Mouse (Mus musculus) hindbrain, embryonic 10.5 days (tissue): ENCODE measurements around the gene Atl2. TPM values are rescaled to one million over a fixed set of nuclear protein-coding genes. Genes with fewer than 3 reads are reported as not detected.
A peak's percentile ranks its signal among the peaks of the same experiment; 100 is the strongest.

ENCODE experiments used
- DNase-seq: peaks from one replicate; pipeline ENCODE4 v3.0.0-alpha.2; 2017; ENCODE audit warnings: low spot score
- H3K27ac ChIP-seq: fragments of 300-500 bp; sonication (generic); 2 replicates; pipeline ENCODE4 v1.5.1; 2016; ENCODE audit warnings: mild to moderate bottlenecking, moderate library complexity
- H3K27me3 ChIP-seq: fragments of 300-500 bp; sonication (generic); 2 replicates; pipeline ENCODE4 v1.6.1; 2016; ENCODE audit warnings: mild to moderate bottlenecking; ENCODE audit not compliant: poor library complexity, insufficient read depth, severe bottlenecking
- H3K36me3 ChIP-seq: fragments of 300-500 bp; sonication (generic); 2 replicates; pipeline ENCODE4 v1.6.1; 2016; ENCODE audit warnings: mild to moderate bottlenecking, moderate library complexity
- H3K4me1 ChIP-seq: fragments of 300-500 bp; sonication (generic); replicated peaks from 2 replicates; pipeline ENCODE4 v1.6.1; 2016; ENCODE audit warnings: mild to moderate bottlenecking
- H3K4me3 ChIP-seq: fragments of 300-500 bp; sonication (generic); 2 replicates; pipeline ENCODE4 v1.5.1; 2016; ENCODE audit warnings: mild to moderate bottlenecking, moderate library complexity
- H3K9me3 ChIP-seq: fragments of 300-500 bp; sonication (generic); 2 replicates; pipeline ENCODE4 v1.6.1; 2016; ENCODE audit warnings: mild to moderate bottlenecking, moderate library complexity
- WGBS: fragments of 180-500 bp; shearing (Covaris S2); methylation state at CpG from one replicate; pipeline ENCODE4 v1.1.7; 2016; 5-methylcytosine and 5-hydroxymethylcytosine counted together
- polyA plus RNA-seq: library from polyadenylated mRNA; unstranded; fragments of >200 nt; fragmentation: Nextera tagmentation; extraction: Ambion mirVana; gene quantifications from 2 replicates; pipeline ENCODE4 v1.2.1, GENCODE M21; 2016

The Atl2 gene
- polyA plus RNA-seq, 1 experiment from 2014 or later: 31.5 TPM

GRCm38 (mm10) chr17:79832284-79832683 lies 63.6 kb downstream of the Atl2 start:
- Histone ChIP-seq H3K36me3 (no peaks in the 10 kb centered on the region), H3K27ac (no peak overlapping the region), H3K4me3 (no peak overlapping the region), H3K27me3 (no peaks in the 10 kb centered on the region), H3K9me3 (no peaks in the 10 kb centered on the region), H3K4me1 (no peaks in the 10 kb centered on the region)
- WGBS: 59% methylated on average over 1 of the region's 1 CpGs
- no peak for DNase-seq

- Histone ChIP-seq H3K4me1 (no peaks in the 10 kb centered on the region), H3K27me3 (peaks cover 49% of the 10 kb centered on the region), H3K4me3 (no peak overlapping the region), H3K36me3 (no peaks in the 10 kb centered on the region), H3K27ac (no peak overlapping the region), H3K9me3 (no peaks in the 10 kb centered on the region)
- DNase-seq: no peak
- WGBS: 59% methylated on average over 6 of the region's 6 CpGs
Measured at GRCm38 (mm10) chr17:79826482-79827034, 69.4 kb downstream of the Atl2 start.

GRCm38 (mm10) chr17:79825241-79826030 lies 70.5 kb downstream of the Atl2 start:
- H3K4me1 ChIP-seq: no peaks in the 10 kb centered on the region
- WGBS: 85% methylated on average over 11 of the region's 11 CpGs
- no peak overlapping the region for H3K27ac ChIP-seq
- H3K27me3 ChIP-seq: peaks cover 60% of the 10 kb centered on the region
- H3K4me3 ChIP-seq: no peak overlapping the region
- H3K9me3 ChIP-seq: no peaks in the 10 kb centered on the region
- no peaks in the 10 kb centered on the region for H3K36me3 ChIP-seq
- DNase-seq: no peak

GRCm38 (mm10) chr17:79824406-79824805 lies 71.5 kb downstream of the Atl2 start:
- Histone ChIP-seq H3K36me3 (no peaks in the 10 kb centered on the region), H3K9me3 (no peaks in the 10 kb centered on the region), H3K27ac (no peak overlapping the region), H3K27me3 (peaks cover 70% of the 10 kb centered on the region), H3K4me1 (peaks cover 8% of the 10 kb centered on the region), H3K4me3 (no peak overlapping the region)
- 80% methylated on average over 1 of the region's 1 CpGs for WGBS
- no peak for DNase-seq

- Histone ChIP-seq H3K27ac (peak overlapping the region; percentile 62; the same call in 1 of the 2 replicates), H3K4me3 (no peak overlapping the region), H3K36me3 (no peaks in the 10 kb centered on the region), H3K27me3 (peaks cover 90% of the 10 kb centered on the region), H3K4me1 (peaks cover 30% of the 10 kb centered on the region), H3K9me3 (no peaks in the 10 kb centered on the region)
- DNase-seq: no peak
- 22% methylated on average over 3 of the region's 3 CpGs for WGBS
Measured at GRCm38 (mm10) chr17:79818884-79819283, 77.0 kb downstream of the Atl2 start.

- WGBS: 3% methylated on average over 7 of the region's 7 CpGs
- H3K27ac ChIP-seq: peak overlapping the region; percentile 62
- peaks cover 30% of the 10 kb centered on the region for H3K4me1 ChIP-seq
- no peaks in the 10 kb centered on the region for H3K36me3 ChIP-seq
- H3K27me3 ChIP-seq: peaks cover 90% of the 10 kb centered on the region
- DNase-seq: peak; percentile 82
- H3K9me3 ChIP-seq: no peaks in the 10 kb centered on the region
- H3K4me3 ChIP-seq: no peak overlapping the region
Measured at GRCm38 (mm10) chr17:79817995-79818394, 77.9 kb downstream of the Atl2 start.

- no peak for DNase-seq
Measured at GRCm38 (mm10) chr17:79817551-79817950, 78.4 kb downstream of the Atl2 start.

GRCm38 (mm10) chr17:79816896-79817295 lies 79.0 kb downstream of the Atl2 start:
- WGBS: 79% methylated on average over 6 of the region's 6 CpGs
- no peak for DNase-seq
- no peak overlapping the region for H3K27ac ChIP-seq
- peaks cover 89% of the 10 kb centered on the region for H3K27me3 ChIP-seq
- H3K4me3 ChIP-seq: no peak overlapping the region
- no peaks in the 10 kb centered on the region for H3K9me3 ChIP-seq
- peaks cover 30% of the 10 kb centered on the region for H3K4me1 ChIP-seq
- no peaks in the 10 kb centered on the region for H3K36me3 ChIP-seq

More at GRCm38 (mm10) chr17:79817551-79817950, 78.4 kb downstream of the Atl2 start:
- H3K4me3 ChIP-seq: no peak overlapping the region
- no peaks in the 10 kb centered on the region for H3K36me3 ChIP-seq
- H3K27me3 ChIP-seq: peaks cover 90% of the 10 kb centered on the region
- WGBS: 43% methylated on average over 9 of the region's 9 CpGs
- H3K27ac ChIP-seq: peak overlapping the region; percentile 62
- peaks cover 30% of the 10 kb centered on the region for H3K4me1 ChIP-seq
- no peaks in the 10 kb centered on the region for H3K9me3 ChIP-seq

GRCm38 (mm10) chr17:79810421-79810820 lies 85.5 kb downstream of the Atl2 start:
- H3K9me3 ChIP-seq: no peaks in the 10 kb centered on the region
- H3K4me1 ChIP-seq: no peaks in the 10 kb centered on the region
- 84% methylated on average over 9 of the region's 9 CpGs for WGBS
- H3K4me3 ChIP-seq: no peak overlapping the region
- peaks cover 64% of the 10 kb centered on the region for H3K27me3 ChIP-seq
- H3K27ac ChIP-seq: no peak overlapping the region
- H3K36me3 ChIP-seq: no peaks in the 10 kb centered on the region
- no peak for DNase-seq

GRCm38 (mm10) chr17:79809491-79810316 lies 86.2 kb downstream of the Atl2 start:
- WGBS: 83% methylated on average over 23 of the region's 23 CpGs
- no peaks in the 10 kb centered on the region for H3K9me3 ChIP-seq
- no peaks in the 10 kb centered on the region for H3K4me1 ChIP-seq
- no peak for DNase-seq
- no peak overlapping the region for H3K27ac ChIP-seq
- no peak overlapping the region for H3K4me3 ChIP-seq
- H3K27me3 ChIP-seq: peaks cover 56% of the 10 kb centered on the region
- no peaks in the 10 kb centered on the region for H3K36me3 ChIP-seq

- H3K9me3 ChIP-seq: no peaks in the 10 kb centered on the region
- H3K36me3 ChIP-seq: no peaks in the 10 kb centered on the region
- no peak overlapping the region for H3K4me3 ChIP-seq
- DNase-seq: no peak
- 78% methylated on average over 8 of the region's 8 CpGs for WGBS
- no peaks in the 10 kb centered on the region for H3K4me1 ChIP-seq
- no peak overlapping the region for H3K27ac ChIP-seq
- peaks cover 37% of the 10 kb centered on the region for H3K27me3 ChIP-seq
Measured at GRCm38 (mm10) chr17:79807237-79807930, 88.5 kb downstream of the Atl2 start.

GRCm38 (mm10) chr17:79804747-79805146 lies 91.2 kb downstream of the Atl2 start:
- Histone ChIP-seq H3K4me3 (no peak overlapping the region), H3K27me3 (peaks cover 19% of the 10 kb centered on the region; the same call in 1 of the 2 replicates), H3K27ac (no peak overlapping the region), H3K9me3 (no peaks in the 10 kb centered on the region), H3K4me1 (peaks cover 1% of the 10 kb centered on the region; the same call in 1 of the 2 replicates), H3K36me3 (no peaks in the 10 kb centered on the region)
- 73% methylated on average over 2 of the region's 2 CpGs for WGBS
- no peak for DNase-seq
